Mouse (Mus musculus): Measurements from ENCODE around the gene Myl6. TPM values are rescaled to one million over a fixed set of nuclear protein-coding genes. Genes with fewer than 3 reads are reported as not detected.

The Myl6 gene
- 518 to 597 TPM (median 546 TPM) in 4 replicates for total RNA-seq (2023; ENCODE audit: inconsistent age)

DNA sequence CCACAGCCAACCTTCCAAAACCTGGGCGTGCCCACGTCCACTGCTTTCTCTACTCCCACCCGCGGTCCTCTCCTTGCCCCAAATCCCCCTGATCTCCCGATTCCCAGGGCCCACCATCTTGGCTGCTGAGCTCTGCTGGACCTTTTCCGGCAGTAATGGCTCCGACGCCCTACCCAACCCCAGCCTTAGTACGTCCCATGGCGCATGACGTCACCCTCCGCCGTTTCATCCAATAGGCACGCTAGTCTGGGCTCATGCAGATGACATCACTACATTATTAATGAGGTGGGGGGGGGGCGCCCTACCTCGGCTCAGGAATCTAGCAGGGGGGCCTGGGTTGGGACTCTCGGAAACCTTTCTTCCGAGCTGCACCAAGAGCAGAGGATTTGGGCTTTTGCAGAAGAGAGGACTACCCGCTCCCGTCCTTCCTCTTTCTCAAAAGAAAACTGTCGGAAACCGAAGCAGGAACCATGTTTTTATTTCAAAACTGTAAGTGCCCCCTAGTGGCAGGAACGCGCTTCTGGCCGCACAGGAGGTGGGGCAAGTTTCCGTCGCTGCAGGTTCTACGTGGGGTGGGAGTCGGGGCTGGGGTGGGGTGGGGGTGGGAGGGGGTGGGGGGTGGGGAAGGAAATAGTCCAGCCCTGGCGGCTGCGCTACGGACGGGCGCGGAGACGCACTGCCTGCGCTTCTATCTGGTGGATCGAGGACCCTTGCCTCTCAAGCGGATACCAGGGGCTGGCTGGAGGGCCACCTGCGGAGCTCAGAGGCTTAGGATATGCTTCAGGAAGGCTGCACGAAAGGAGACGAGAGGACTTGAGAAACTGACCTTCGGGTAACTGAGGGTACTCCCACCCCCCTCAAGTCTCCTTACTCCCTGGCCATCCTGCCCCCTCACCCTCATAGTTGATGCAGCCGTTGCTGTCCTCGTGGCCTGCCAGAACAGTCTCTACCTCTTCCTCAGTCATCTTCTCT lies at the start of gene Myl6:
Gene Myl6 (minus strand): TSS at position 451 of the 972 bp plus-strand sequence.

DNA sequence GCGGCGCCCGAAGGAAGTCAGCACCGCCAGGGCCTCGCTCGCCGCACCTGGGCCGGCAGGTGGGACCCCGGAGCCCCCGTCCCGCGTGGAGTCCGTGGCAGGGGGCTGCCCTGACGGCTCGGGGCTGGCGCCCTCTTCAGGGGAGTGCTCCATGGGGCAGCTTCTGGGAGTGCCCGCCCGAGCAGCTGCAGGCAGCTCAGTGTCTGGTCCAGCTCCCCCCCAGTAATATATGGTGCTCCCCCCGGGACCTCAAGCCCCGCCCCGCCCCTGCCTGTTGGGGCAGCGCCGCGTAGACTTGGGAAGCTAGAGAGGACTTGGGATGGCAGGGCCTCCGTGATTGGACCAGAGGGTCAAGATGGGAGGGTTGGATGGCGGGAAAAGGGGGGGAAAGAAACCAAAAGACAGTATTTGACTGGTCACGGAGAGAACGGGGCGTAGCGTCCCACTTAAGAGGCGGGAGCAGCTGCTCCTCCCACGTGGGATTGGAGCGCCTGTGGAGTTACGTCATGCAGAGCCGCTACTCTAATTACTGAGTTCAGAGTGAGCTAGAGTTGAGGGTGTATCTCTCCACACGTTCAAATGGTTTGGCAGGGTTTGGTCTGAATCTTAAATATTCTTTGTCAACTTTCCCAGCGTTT lies 31.8 kb upstream of the Myl6 start, which contains the start of gene Esyt1:
Gene Esyt1 (minus strand): TSS at position 201 of the 638 bp plus-strand sequence.

DNA sequence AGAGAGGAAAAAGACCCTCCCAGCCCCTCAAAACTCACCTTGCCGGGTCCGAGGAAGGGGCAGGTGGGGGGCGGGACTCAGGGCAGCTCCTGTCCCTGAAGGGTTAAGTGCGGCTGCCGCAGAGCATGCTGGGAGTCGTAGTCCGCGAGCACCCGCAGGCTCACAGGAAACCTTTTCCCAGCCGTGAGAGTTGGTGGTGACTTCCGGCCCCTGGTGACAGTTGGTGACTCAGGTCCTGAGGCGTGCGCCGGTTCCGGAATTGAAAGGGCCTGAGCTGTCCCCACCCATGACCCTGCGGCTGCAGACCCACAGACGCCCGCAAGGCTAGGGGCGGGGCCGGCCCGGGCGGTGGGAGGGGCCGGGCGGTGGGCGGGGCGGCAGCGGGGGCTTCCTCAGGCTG lies 4.6 kb upstream of the Myl6 start, which contains the start of gene Myl6b:
Gene Myl6b (minus strand): TSS at position 96 of the 400 bp plus-strand sequence.

DNA sequence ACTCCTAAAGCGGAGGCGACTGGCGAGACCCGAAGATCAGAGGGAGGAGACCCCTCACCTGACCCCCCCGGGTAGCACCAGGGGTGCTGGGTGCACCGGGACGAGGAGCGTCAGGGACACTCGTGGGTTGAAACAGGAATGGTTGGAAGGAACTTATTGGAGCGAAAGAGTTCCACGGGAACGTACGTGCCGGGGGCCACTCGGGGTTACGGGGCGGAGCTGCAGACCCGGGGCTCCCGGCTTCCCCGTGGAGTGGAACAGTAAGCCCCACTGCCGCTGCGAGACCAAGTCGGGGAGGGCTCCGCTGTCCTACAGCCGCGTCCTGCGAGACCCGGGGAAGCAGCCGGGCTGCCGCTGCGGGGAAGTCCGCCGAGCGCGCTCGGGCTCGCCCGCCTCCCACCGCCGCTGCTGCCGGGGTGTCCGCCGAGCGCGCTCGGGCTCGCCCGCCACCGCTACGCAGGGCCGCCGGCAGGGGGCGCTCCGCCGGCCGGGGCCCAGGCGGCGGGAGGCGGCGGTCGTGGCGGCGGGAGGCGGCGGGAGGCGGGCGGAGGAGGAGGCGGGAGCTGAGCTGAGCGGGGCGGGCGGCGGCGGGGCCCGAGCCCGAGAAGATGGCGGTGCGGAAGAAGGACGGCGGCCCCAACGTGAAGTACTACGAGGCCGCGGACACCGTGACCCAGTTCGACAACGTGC lies 35.1 kb downstream of the Myl6 start, which contains the start of gene Smarcc2:
Gene Smarcc2 (plus strand): TSS at position 530 of the 690 bp plus-strand sequence.

Other genes with a start within 250 kb of the Myl6 start
- gene Apon, start 240.0 kb downstream of the Myl6 start, total RNA-seq (2023; ENCODE audit: inconsistent age): 0.48 TPM in 1 of 4 replicates, not detected in the others
- 0.54 to 2.0 TPM (median 0.83 TPM) in 4 replicates for gene Apof, start 225.5 kb downstream of the Myl6 start, total RNA-seq (2023; ENCODE audit: inconsistent age)
- 109 to 134 TPM (median 120 TPM) in 4 replicates for gene Stat2, start 223.6 kb downstream of the Myl6 start, total RNA-seq (2023; ENCODE audit: inconsistent age)
- 0.30 TPM in 1 of 4 replicates, not detected in the others for gene Il23a, start 195.4 kb downstream of the Myl6 start, total RNA-seq (2023; ENCODE audit: inconsistent age)
- gene Pan2, start 190.8 kb downstream of the Myl6 start, total RNA-seq (2023; ENCODE audit: inconsistent age): 57.7 to 65.1 TPM (median 61.2 TPM) in 4 replicates
- gene Cnpy2, start 171.7 kb downstream of the Myl6 start, total RNA-seq (2023; ENCODE audit: inconsistent age): 19.3 to 27.7 TPM (median 21.7 TPM) in 4 replicates
- gene Cs, start 156.4 kb downstream of the Myl6 start, total RNA-seq (2023; ENCODE audit: inconsistent age): 105 to 106 TPM (median 105 TPM) in 4 replicates
- gene Coq10a, start 125.1 kb downstream of the Myl6 start, total RNA-seq (2023; ENCODE audit: inconsistent age): 29.6 to 36.9 TPM (median 33.0 TPM) in 4 replicates
- gene Ankrd52, start 117.0 kb downstream of the Myl6 start, total RNA-seq (2023; ENCODE audit: inconsistent age): 66.2 to 68.1 TPM (median 67.1 TPM) in 4 replicates
- gene Slc39a5, start 92.9 kb downstream of the Myl6 start, total RNA-seq (2023; ENCODE audit: inconsistent age): 0.83 TPM in 1 of 4 replicates, not detected in the others
- gene Nabp2, start 82.7 kb downstream of the Myl6 start, total RNA-seq (2023; ENCODE audit: inconsistent age): 49.3 to 60.3 TPM (median 54.7 TPM) in 4 replicates
- gene Rnf41, start 82.5 kb downstream of the Myl6 start, total RNA-seq (2023; ENCODE audit: inconsistent age): 58.7 to 71.1 TPM (median 64.1 TPM) in 4 replicates
- gene Smarcc2, start 34.9 kb downstream of the Myl6 start, total RNA-seq (2023; ENCODE audit: inconsistent age): 149 to 158 TPM (median 152 TPM) in 4 replicates
- 0.67 to 0.69 TPM in 2 of 4 replicates, not detected in the others for gene Myl6b, start 4.5 kb upstream of the Myl6 start, total RNA-seq (2023; ENCODE audit: inconsistent age)
- 238 to 249 TPM (median 246 TPM) in 4 replicates for gene Esyt1, start 31.7 kb upstream of the Myl6 start, total RNA-seq (2023; ENCODE audit: inconsistent age)
- gene Zc3h10, start 53.6 kb upstream of the Myl6 start, total RNA-seq (2023; ENCODE audit: inconsistent age): 80.4 to 85.9 TPM (median 83.5 TPM) in 4 replicates
- 3,879 to 4,089 TPM (median 3,915 TPM) in 4 replicates for gene Rpl41, start 55.2 kb upstream of the Myl6 start, total RNA-seq (2023; ENCODE audit: inconsistent age)
- 78.9 to 84.1 TPM (median 82.9 TPM) in 4 replicates for gene Pa2g4, start 71.8 kb upstream of the Myl6 start, total RNA-seq (2023; ENCODE audit: inconsistent age)
- gene Erbb3, start 95.5 kb upstream of the Myl6 start, total RNA-seq (2023; ENCODE audit: inconsistent age): 1.1 to 1.3 TPM (median 1.1 TPM) in 4 replicates
- 1,201 to 1,335 TPM (median 1,220 TPM) in 4 replicates for gene Rps26, start 132.6 kb upstream of the Myl6 start, total RNA-seq (2023; ENCODE audit: inconsistent age)
- gene Ikzf4, start 151.8 kb upstream of the Myl6 start, total RNA-seq (2023; ENCODE audit: inconsistent age): 0.15 TPM in 1 of 4 replicates, not detected in the others
- gene Suox, start 179.9 kb upstream of the Myl6 start, total RNA-seq (2023; ENCODE audit: inconsistent age): 7.2 to 8.1 TPM (median 7.7 TPM) in 4 replicates
- 61.7 to 64.7 TPM (median 62.8 TPM) in 4 replicates for gene Rab5b, start 202.1 kb upstream of the Myl6 start, total RNA-seq (2023; ENCODE audit: inconsistent age)
- 0.54 to 0.83 TPM (median 0.67 TPM) in 4 replicates for gene Pmel, start 210.1 kb upstream of the Myl6 start, total RNA-seq (2023; ENCODE audit: inconsistent age)
- 44.0 to 57.4 TPM (median 48.5 TPM) in 4 replicates for gene Cdk2, start 210.9 kb upstream of the Myl6 start, total RNA-seq (2023; ENCODE audit: inconsistent age)